Mouse (Mus musculus) c-Kit-positive CD71-negative TER-119-negative erythroid progenitor cells, embryonic 14.5 days (primary cell): ENCODE data around the gene Ppp1r21.

ENCODE experiments used
- DNase-seq: peaks from one replicate; pipeline ENCODE4 v3.0.0-alpha.2; 2013; ENCODE audit warnings: low read depth

Ppp1r21 gene

GRCm38 (mm10) chr17:88614234-88614633 is 84.3 kb downstream of the Ppp1r21 start:
- no peak for DNase-seq

GRCm38 (mm10) chr17:88614733-88615132 is 84.8 kb downstream of the Ppp1r21 start:
- DNase-seq = no peak

GRCm38 (mm10) chr17:88615492-88616155 is 85.7 kb downstream of the Ppp1r21 start:
- no peak for DNase-seq

GRCm38 (mm10) chr17:88620935-88621334 is 91.0 kb downstream of the Ppp1r21 start:
- no peak for DNase-seq

GRCm38 (mm10) chr17:88621374-88621773 is 91.5 kb downstream of the Ppp1r21 start:
- no peak for DNase-seq

- DNase-seq = no peak
Observed at GRCm38 (mm10) chr17:88622711-88623110, 92.8 kb downstream of the Ppp1r21 start.

GRCm38 (mm10) chr17:88624386-88624785 is 94.5 kb downstream of the Ppp1r21 start:
- no peak for DNase-seq

GRCm38 (mm10) chr17:88625350-88625749 is 95.4 kb downstream of the Ppp1r21 start:
- DNase-seq = no peak

GRCm38 (mm10) chr17:88625931-88626330 is 96.0 kb downstream of the Ppp1r21 start:
- no peak for DNase-seq

GRCm38 (mm10) chr17:88626347-88626811 is 96.5 kb downstream of the Ppp1r21 start:
- no peak for DNase-seq

GRCm38 (mm10) chr17:88627150-88627549 is 97.2 kb downstream of the Ppp1r21 start:
- DNase-seq = no peak

GRCm38 (mm10) chr17:88628676-88629380 is 98.9 kb downstream of the Ppp1r21 start:
- DNase-seq = no peak

GRCm38 (mm10) chr17:88629381-88629759 is 99.5 kb downstream of the Ppp1r21 start:
- DNase-seq = no peak

- DNase-seq = no peak
Observed at GRCm38 (mm10) chr17:88629931-88630553, 100.1 kb downstream of the Ppp1r21 start.

GRCm38 (mm10) chr17:88630554-88630948 is 100.6 kb downstream of the Ppp1r21 start:
- DNase-seq = no peak

- no peak for DNase-seq
Observed at GRCm38 (mm10) chr17:88632631-88633030, 102.7 kb downstream of the Ppp1r21 start.

- DNase-seq = no peak
Observed at GRCm38 (mm10) chr17:88636076-88636475, 106.2 kb downstream of the Ppp1r21 start.

- no peak for DNase-seq
Observed at GRCm38 (mm10) chr17:88636587-88636986, 106.7 kb downstream of the Ppp1r21 start.
